Mouse (Mus musculus) cerebellum, adult 2 months (tissue): ENCODE measurements around the gene Fezf1.

Source experiments
- CTCF ChIP-seq: fragments of 200-500 bp; IDR thresholded peaks from 2 replicates; pipeline ENCODE4 v1.5.1; 2011; ENCODE audit warnings: low read depth, mild to moderate bottlenecking, control low read depth, low read length, moderate library complexity, borderline replicate concordance; ENCODE audit not compliant: insufficient read depth
- POLR2A ChIP-seq: fragments of 200-500 bp; IDR thresholded peaks from 2 replicates; pipeline ENCODE4 v1.6.1; 2011; ENCODE audit warnings: low read length, control low read depth, borderline replicate concordance; ENCODE audit not compliant: insufficient read depth

GRCm38 (mm10) chr6:23211499-23211898, 36.7 kb downstream of the Fezf1 start:
- TF ChIP-seq CTCF, result no peak
- no peak for TF ChIP-seq POLR2A
